Mouse (Mus musculus): ENCODE measurements around the gene Nsun2. TPM values are rescaled to one million over a fixed set of nuclear protein-coding genes. Genes with fewer than 3 reads are reported as not detected.

Gene Nsun2
- polyA plus RNA-seq, 1 experiment from 2014 or later = 159 TPM

DNA sequence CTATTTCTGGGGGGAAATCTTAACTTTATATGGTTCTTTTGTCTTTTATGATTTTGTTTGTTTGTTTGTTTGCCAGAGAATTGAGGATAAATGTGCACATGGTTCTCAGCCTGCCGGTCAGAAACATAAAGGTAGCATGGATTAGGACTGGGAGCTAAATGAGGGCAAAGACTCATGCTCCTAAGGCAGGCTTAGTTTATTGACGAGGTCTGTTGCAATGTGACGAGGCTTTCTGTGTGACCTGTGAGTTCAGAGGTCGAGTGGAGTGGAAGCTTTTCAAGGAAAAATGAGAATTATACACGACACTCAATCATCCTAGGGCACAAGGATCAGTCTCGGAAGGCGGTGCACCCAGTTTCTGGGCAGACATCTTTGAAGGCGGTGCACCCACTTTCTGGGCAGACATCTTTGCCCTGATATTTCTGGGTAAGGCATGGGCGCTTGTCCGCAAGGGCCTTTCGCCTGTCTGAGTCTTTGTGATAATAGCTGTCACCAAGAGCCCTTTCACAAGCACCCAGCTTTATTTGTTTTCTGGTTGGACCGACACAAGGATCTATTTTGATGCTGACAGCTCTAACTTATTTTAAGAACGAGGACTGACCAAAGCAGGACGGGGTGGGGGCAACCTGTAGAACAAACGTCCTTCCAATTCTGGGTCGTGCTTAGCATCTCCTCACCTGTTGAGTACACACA, 14.1 kb downstream of the Nsun2 start:
- 68% methylated on average over 16 of the region's 16 CpGs for WGBS
- DNase-seq (ENCODE audit: low spot score) (no peak), ATAC-seq (replicated peaks; ENCODE audit: insufficient number of reproducible peaks, low FRiP score, low TSS enrichment, low read depth) (no peak)
- H3K4me2 ChIP-seq (ENCODE audit: low read depth, low read length) = no peak overlapping the region
- H3K9ac ChIP-seq (replicated peaks; ENCODE audit: low read length) = no peak overlapping the region
- no peaks in the 10 kb centered on the region for H3K36me3 ChIP-seq (replicated peaks; ENCODE audit: control insufficient read depth, insufficient read depth, low read depth, low read length)
- no peak overlapping the region for H3K4me3 ChIP-seq (ENCODE audit: low read depth, low read length)
- no peaks in the 10 kb centered on the region for H3K27me3 ChIP-seq (ENCODE audit: control insufficient read depth, insufficient read depth, low read length)
- no peaks in the 10 kb centered on the region for H3K9me3 ChIP-seq (replicated peaks; ENCODE audit: control insufficient read depth, low read length)
- H3K27ac ChIP-seq (replicated peaks; ENCODE audit: low read depth, low read length) = no peak overlapping the region
- no peaks in the 10 kb centered on the region for H3K4me1 ChIP-seq (ENCODE audit: control insufficient read depth, insufficient read depth, low read length)

DNA sequence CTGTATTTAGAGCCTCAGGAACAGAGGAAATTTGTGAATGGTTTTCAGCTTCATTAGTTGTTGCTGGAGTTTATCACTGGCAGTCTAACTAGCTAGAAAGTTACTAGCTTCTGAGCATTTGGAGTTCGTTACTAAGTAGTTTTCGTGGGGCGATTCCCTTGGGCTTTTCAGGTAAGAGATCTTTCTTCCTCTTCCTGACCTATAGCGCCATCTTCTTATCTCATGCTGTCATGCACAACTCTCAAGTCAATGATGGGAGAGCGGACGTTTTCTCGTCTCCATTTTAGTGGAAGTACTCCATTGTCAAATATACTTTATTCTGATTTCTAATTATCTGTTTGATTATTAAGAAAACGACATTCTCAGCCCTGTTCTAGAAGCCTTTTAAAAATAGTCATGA, 16.4 kb downstream of the Nsun2 start:
- Histone ChIP-seq H3K4me1 (ENCODE audit: control insufficient read depth, insufficient read depth, low read length) (no peaks in the 10 kb centered on the region), H3K4me2 (ENCODE audit: low read depth, low read length) (no peak overlapping the region), H3K27ac (replicated peaks; ENCODE audit: low read depth, low read length) (no peak overlapping the region), H3K9ac (replicated peaks; ENCODE audit: low read length) (no peak overlapping the region), H3K27me3 (ENCODE audit: control insufficient read depth, insufficient read depth, low read length) (no peaks in the 10 kb centered on the region), H3K9me3 (replicated peaks; ENCODE audit: control insufficient read depth, low read length) (no peaks in the 10 kb centered on the region), H3K36me3 (replicated peaks; ENCODE audit: control insufficient read depth, insufficient read depth, low read depth, low read length) (no peaks in the 10 kb centered on the region), H3K4me3 (ENCODE audit: low read depth, low read length) (no peak overlapping the region)
- ATAC-seq (replicated peaks; ENCODE audit: insufficient number of reproducible peaks, low FRiP score, low TSS enrichment, low read depth) = no peak
- 44% methylated on average over 8 of the region's 8 CpGs for WGBS
- DNase-seq (ENCODE audit: low spot score) = no peak

DNA sequence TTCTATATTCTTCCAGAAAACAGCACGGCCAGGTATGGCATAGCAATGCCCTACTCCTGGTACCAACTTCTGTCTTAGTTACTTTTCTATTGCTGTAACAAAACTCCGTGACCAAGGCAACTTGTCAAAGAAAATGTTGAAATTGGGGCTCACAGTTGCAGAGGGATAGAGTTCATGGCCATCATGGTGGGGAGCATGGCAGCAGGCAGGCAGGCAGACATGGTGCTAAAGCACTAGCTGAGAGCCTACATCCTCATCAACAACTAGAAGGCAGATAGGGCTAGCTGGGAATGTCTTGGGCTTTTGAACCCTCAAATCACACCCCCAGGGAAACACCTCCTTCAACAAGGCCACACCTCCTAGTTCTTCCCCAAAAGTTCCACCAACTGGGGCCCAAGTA, 17.3 kb downstream of the Nsun2 start:
- no peak for DNase-seq (ENCODE audit: low spot score)
- Histone ChIP-seq H3K4me2 (ENCODE audit: low read depth, low read length) (no peak overlapping the region), H3K9me3 (replicated peaks; ENCODE audit: control insufficient read depth, low read length) (no peaks in the 10 kb centered on the region), H3K4me1 (ENCODE audit: control insufficient read depth, insufficient read depth, low read length) (no peaks in the 10 kb centered on the region), H3K9ac (replicated peaks; ENCODE audit: low read length) (no peak overlapping the region), H3K27me3 (ENCODE audit: control insufficient read depth, insufficient read depth, low read length) (no peaks in the 10 kb centered on the region), H3K4me3 (ENCODE audit: low read depth, low read length) (no peak overlapping the region), H3K27ac (replicated peaks; ENCODE audit: low read depth, low read length) (no peak overlapping the region), H3K36me3 (replicated peaks; ENCODE audit: control insufficient read depth, insufficient read depth, low read depth, low read length) (no peaks in the 10 kb centered on the region)
- 81% methylated on average over 2 of the region's 2 CpGs for WGBS
- ATAC-seq (replicated peaks; ENCODE audit: insufficient number of reproducible peaks, low FRiP score, low TSS enrichment, low read depth) = no peak

DNA sequence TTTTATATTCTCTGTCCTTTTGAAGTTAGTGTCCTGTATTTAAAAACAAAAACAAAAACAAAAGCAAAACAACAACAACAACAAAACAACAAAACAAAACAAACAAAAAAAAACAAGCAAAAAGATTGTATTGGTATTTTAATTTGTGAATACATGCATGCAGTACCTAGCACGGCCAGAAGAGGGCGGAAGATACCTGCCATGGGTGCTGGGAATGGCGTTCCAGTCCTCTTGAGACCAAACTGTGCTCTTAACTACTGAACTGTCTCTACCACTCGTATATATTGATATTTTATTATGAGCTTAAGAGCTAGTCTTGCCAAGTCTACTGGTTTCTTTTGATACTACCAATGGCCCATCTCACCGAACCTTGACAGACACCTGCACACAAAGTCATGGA, 19.5 kb downstream of the Nsun2 start:
- H3K4me1 ChIP-seq (ENCODE audit: control insufficient read depth, insufficient read depth, low read length) = no peaks in the 10 kb centered on the region
- DNase-seq (ENCODE audit: low spot score) = peak; percentile 56
- no peak for ATAC-seq (replicated peaks; ENCODE audit: insufficient number of reproducible peaks, low FRiP score, low TSS enrichment, low read depth)
- H3K4me2 ChIP-seq (ENCODE audit: low read depth, low read length) = no peak overlapping the region
- 21% methylated on average over 5 of the region's 5 CpGs for WGBS
- H3K27me3 ChIP-seq (ENCODE audit: control insufficient read depth, insufficient read depth, low read length) = no peaks in the 10 kb centered on the region
- no peak overlapping the region for H3K9ac ChIP-seq (replicated peaks; ENCODE audit: low read length)
- no peak overlapping the region for H3K4me3 ChIP-seq (ENCODE audit: low read depth, low read length)
- no peaks in the 10 kb centered on the region for H3K36me3 ChIP-seq (replicated peaks; ENCODE audit: control insufficient read depth, insufficient read depth, low read depth, low read length)
- no peaks in the 10 kb centered on the region for H3K9me3 ChIP-seq (replicated peaks; ENCODE audit: control insufficient read depth, low read length)
- no peak overlapping the region for H3K27ac ChIP-seq (replicated peaks; ENCODE audit: low read depth, low read length)

- no peak overlapping the region for H3K4me2 ChIP-seq (ENCODE audit: low read depth, low read length)
- no peaks in the 10 kb centered on the region for H3K27me3 ChIP-seq (ENCODE audit: control insufficient read depth, insufficient read depth, low read length)
- no peaks in the 10 kb centered on the region for H3K36me3 ChIP-seq (replicated peaks; ENCODE audit: control insufficient read depth, insufficient read depth, low read depth, low read length)
- no peaks in the 10 kb centered on the region for H3K4me1 ChIP-seq (ENCODE audit: control insufficient read depth, insufficient read depth, low read length)
- H3K4me3 ChIP-seq (ENCODE audit: low read depth, low read length) = no peak overlapping the region
- H3K27ac ChIP-seq (replicated peaks; ENCODE audit: low read depth, low read length) = no peak overlapping the region
- DNase-seq (ENCODE audit: low spot score) = no peak
- ATAC-seq (replicated peaks; ENCODE audit: insufficient number of reproducible peaks, low FRiP score, low TSS enrichment, low read depth) = no peak
- H3K9ac ChIP-seq (replicated peaks; ENCODE audit: low read length) = no peak overlapping the region
- no peaks in the 10 kb centered on the region for H3K9me3 ChIP-seq (replicated peaks; ENCODE audit: control insufficient read depth, low read length)
- 76% methylated on average over 9 of the region's 9 CpGs for WGBS
Measured at GRCm38 (mm10) chr13:69554255-69554654, 20.7 kb downstream of the Nsun2 start.

- no peak for DNase-seq (ENCODE audit: low spot score)
- WGBS = 33% methylated on average over 8 of the region's 8 CpGs
Measured at GRCm38 (mm10) chr13:69555045-69555444, 21.5 kb downstream of the Nsun2 start.

GRCm38 (mm10) chr13:69555957-69556482, 22.5 kb downstream of the Nsun2 start:
- Histone ChIP-seq H3K36me3 (replicated peaks; ENCODE audit: control insufficient read depth, insufficient read depth, low read depth, low read length) (no peaks in the 10 kb centered on the region), H3K4me2 (ENCODE audit: low read depth, low read length) (no peak overlapping the region), H3K27me3 (ENCODE audit: control insufficient read depth, insufficient read depth, low read length) (no peaks in the 10 kb centered on the region), H3K4me3 (ENCODE audit: low read depth, low read length) (no peak overlapping the region), H3K4me1 (ENCODE audit: control insufficient read depth, insufficient read depth, low read length) (no peaks in the 10 kb centered on the region), H3K27ac (replicated peaks; ENCODE audit: low read depth, low read length) (no peak overlapping the region), H3K9ac (replicated peaks; ENCODE audit: low read length) (no peak overlapping the region), H3K9me3 (replicated peaks; ENCODE audit: control insufficient read depth, low read length) (no peaks in the 10 kb centered on the region)
- WGBS = 87% methylated on average over 6 of the region's 6 CpGs
- DNase-seq (ENCODE audit: low spot score) = no peak
- no peak for ATAC-seq (replicated peaks; ENCODE audit: insufficient number of reproducible peaks, low FRiP score, low TSS enrichment, low read depth)

More at GRCm38 (mm10) chr13:69555045-69555444, 21.5 kb downstream of the Nsun2 start:
- H3K4me1 ChIP-seq (ENCODE audit: control insufficient read depth, insufficient read depth, low read length) = no peaks in the 10 kb centered on the region
- no peak overlapping the region for H3K27ac ChIP-seq (replicated peaks; ENCODE audit: low read depth, low read length)
- H3K9ac ChIP-seq (replicated peaks; ENCODE audit: low read length) = no peak overlapping the region
- H3K4me3 ChIP-seq (ENCODE audit: low read depth, low read length) = no peak overlapping the region
- no peak for ATAC-seq (replicated peaks; ENCODE audit: insufficient number of reproducible peaks, low FRiP score, low TSS enrichment, low read depth)
- no peaks in the 10 kb centered on the region for H3K27me3 ChIP-seq (ENCODE audit: control insufficient read depth, insufficient read depth, low read length)
- H3K36me3 ChIP-seq (replicated peaks; ENCODE audit: control insufficient read depth, insufficient read depth, low read depth, low read length) = no peaks in the 10 kb centered on the region
- no peak overlapping the region for H3K4me2 ChIP-seq (ENCODE audit: low read depth, low read length)
- H3K9me3 ChIP-seq (replicated peaks; ENCODE audit: control insufficient read depth, low read length) = no peaks in the 10 kb centered on the region

DNA sequence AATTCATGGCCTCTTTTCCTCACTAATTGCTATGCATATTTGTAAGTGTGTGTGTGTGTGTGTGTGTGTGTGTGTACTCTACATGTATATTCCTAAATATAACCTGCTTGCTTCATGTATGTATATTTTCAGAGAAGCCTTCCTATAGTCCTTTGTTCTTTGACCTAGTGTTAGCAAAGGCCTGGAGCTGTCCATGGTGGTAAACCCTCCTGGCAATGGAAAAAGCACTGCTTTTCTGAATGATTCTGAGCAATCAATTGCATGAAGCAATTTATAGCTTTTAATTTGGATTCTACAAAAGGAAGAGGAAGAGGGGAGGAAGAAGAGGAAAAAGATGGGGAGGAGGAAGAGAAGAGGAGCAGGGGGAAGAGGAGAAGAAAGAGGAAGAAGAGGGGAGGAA, 23.2 kb downstream of the Nsun2 start:
- Histone ChIP-seq H3K36me3 (replicated peaks; ENCODE audit: control insufficient read depth, insufficient read depth, low read depth, low read length) (no peaks in the 10 kb centered on the region), H3K27ac (replicated peaks; ENCODE audit: low read depth, low read length) (no peak overlapping the region), H3K4me1 (ENCODE audit: control insufficient read depth, insufficient read depth, low read length) (no peaks in the 10 kb centered on the region), H3K9me3 (replicated peaks; ENCODE audit: control insufficient read depth, low read length) (no peaks in the 10 kb centered on the region), H3K9ac (replicated peaks; ENCODE audit: low read length) (no peak overlapping the region), H3K4me2 (ENCODE audit: low read depth, low read length) (no peak overlapping the region), H3K4me3 (ENCODE audit: low read depth, low read length) (no peak overlapping the region), H3K27me3 (ENCODE audit: control insufficient read depth, insufficient read depth, low read length) (no peaks in the 10 kb centered on the region)
- DNase-seq (ENCODE audit: low spot score) (peak; percentile 70), ATAC-seq (replicated peaks; ENCODE audit: insufficient number of reproducible peaks, low FRiP score, low TSS enrichment, low read depth) (no peak)
